Mouse (Mus musculus) intestine, embryonic 14.5 days (tissue): ENCODE results near the gene Arih2. TPM values are rescaled to one million over a fixed set of nuclear protein-coding genes. Genes with fewer than 3 reads are reported as not detected.
"Not testable (repeated sequence)": the region's sequence is repeated elsewhere in the genome, so short reads cannot be mapped to it uniquely, and the experiment has no call there.

Source experiments
- ATAC-seq: fragments of 200-750 bp; cut with Nextera tagmentation; replicated peaks from 2 replicates; pipeline ENCODE4 v1.8.0; 2017; ENCODE audit warnings: low read depth, moderate number of reproducible peaks, moderate TSS enrichment, moderate library complexity; ENCODE audit not compliant: low FRiP score, low TSS enrichment
- DNase-seq: peaks from one replicate; pipeline ENCODE4 v3.0.0-alpha.2; 2018; ENCODE audit warnings: low spot score
- H3K27ac ChIP-seq: fragments of 300-500 bp; sonication (generic); 2 replicates; pipeline ENCODE4 v1.5.1; 2014; ENCODE audit warnings: low read depth, mild to moderate bottlenecking, control low read depth
- H3K27me3 ChIP-seq: fragments of 300-500 bp; sonication (generic); replicated peaks from 2 replicates; pipeline ENCODE4 v1.6.1; 2014; ENCODE audit warnings: low read length, control low read depth; ENCODE audit not compliant: control insufficient read depth, insufficient read depth
- H3K36me3 ChIP-seq: fragments of 300-500 bp; sonication (generic); 2 replicates; pipeline ENCODE4 v1.6.1; 2014; ENCODE audit warnings: low read length, control low read depth; ENCODE audit not compliant: control insufficient read depth, insufficient read depth
- H3K4me1 ChIP-seq: fragments of 300-500 bp; sonication (generic); replicated peaks from 2 replicates; pipeline ENCODE4 v1.6.1; 2014; ENCODE audit warnings: low read length, control low read depth, mixed read lengths; ENCODE audit not compliant: control insufficient read depth, insufficient read depth
- H3K4me2 ChIP-seq: fragments of 300-500 bp; sonication (generic); 2 replicates; pipeline ENCODE4 v1.6.1; 2014; ENCODE audit warnings: low read length
- H3K4me3 ChIP-seq: fragments of 300-500 bp; sonication (generic); 2 replicates; pipeline ENCODE4 v1.5.1; 2014; ENCODE audit warnings: low read depth, low read length, control low read depth, mixed read lengths
- H3K9ac ChIP-seq: fragments of 300-500 bp; sonication (generic); 2 replicates; pipeline ENCODE4 v1.6.1; 2014; ENCODE audit warnings: mild to moderate bottlenecking, low read length
- H3K9me3 ChIP-seq: fragments of 300-500 bp; sonication (generic); 2 replicates; pipeline ENCODE4 v1.6.1; 2016; ENCODE audit warnings: low read length, control low read depth; ENCODE audit not compliant: control insufficient read depth
- WGBS: fragments of 180-500 bp; shearing (Covaris S2); extraction: QIAGEN DNeasy Blood & Tissue Kit; methylation state at CpG from one replicate; pipeline ENCODE4 v1.1.7; 2014; 5-methylcytosine and 5-hydroxymethylcytosine counted together
- polyA plus RNA-seq: library from polyadenylated mRNA; unstranded; fragments of >200 nt; fragmentation: Nextera tagmentation; extraction: Ambion mirVana; gene quantifications from 2 replicates; pipeline ENCODE4 v1.2.1, GENCODE M21; 2014

Arih2 gene
- polyA plus RNA-seq, 1 experiment from 2014 or later = 43.1 TPM

- H3K36me3 ChIP-seq = peaks cover 37% of the 10 kb centered on the region
- no peak overlapping the region for H3K9ac ChIP-seq
- no peak overlapping the region for H3K27ac ChIP-seq
- no peak overlapping the region for H3K4me2 ChIP-seq
- H3K9me3 ChIP-seq = no peaks in the 10 kb centered on the region
- no peak overlapping the region for H3K4me3 ChIP-seq
- ATAC-seq (no peak), DNase-seq (no peak)
- 87% methylated on average over 5 of the region's 5 CpGs for WGBS
- no peaks in the 10 kb centered on the region for H3K4me1 ChIP-seq
- no peaks in the 10 kb centered on the region for H3K27me3 ChIP-seq
Measured at GRCm38 (mm10) chr9:108632375-108632774, 16.8 kb downstream of the Arih2 start.

DNA sequence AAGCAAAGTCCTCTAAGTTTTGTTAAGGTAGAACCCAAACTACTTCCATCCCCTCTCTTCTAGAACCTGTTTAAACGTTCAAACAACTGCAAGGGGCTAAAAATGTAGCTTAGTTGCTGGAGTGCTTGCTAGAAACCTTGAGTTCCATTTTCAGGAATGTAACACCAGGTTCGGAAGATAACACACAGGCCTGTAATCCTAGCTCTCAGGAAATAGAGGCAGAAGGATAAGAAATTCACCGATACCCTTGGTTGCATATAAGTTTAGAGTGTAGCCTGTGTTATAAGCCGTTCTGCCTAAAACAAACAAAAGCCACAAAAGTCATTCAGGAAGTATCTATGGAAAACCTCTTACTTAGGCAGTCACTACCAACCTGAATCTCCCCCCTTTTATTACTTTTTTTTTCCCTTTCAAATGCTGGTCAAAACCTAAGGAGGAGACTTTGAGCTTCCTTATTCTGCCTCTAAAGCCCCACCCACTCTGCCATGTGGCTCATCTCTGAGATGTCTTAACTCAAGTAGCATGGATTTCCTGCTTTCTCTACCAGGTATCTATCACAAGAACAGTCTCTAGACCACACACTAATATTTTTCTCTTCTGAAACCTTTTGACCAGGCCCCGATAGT, 17.4 kb downstream of the Arih2 start:
- no peak overlapping the region for H3K4me2 ChIP-seq
- no peaks in the 10 kb centered on the region for H3K9me3 ChIP-seq
- H3K9ac ChIP-seq = no peak overlapping the region
- no peak overlapping the region for H3K27ac ChIP-seq
- ATAC-seq = no peak
- no peak for DNase-seq
- peaks cover 31% of the 10 kb centered on the region for H3K36me3 ChIP-seq
- no peaks in the 10 kb centered on the region for H3K27me3 ChIP-seq
- H3K4me3 ChIP-seq = no peak overlapping the region
- WGBS = 83% methylated on average over 5 of the region's 5 CpGs
- H3K4me1 ChIP-seq = no peaks in the 10 kb centered on the region

DNA sequence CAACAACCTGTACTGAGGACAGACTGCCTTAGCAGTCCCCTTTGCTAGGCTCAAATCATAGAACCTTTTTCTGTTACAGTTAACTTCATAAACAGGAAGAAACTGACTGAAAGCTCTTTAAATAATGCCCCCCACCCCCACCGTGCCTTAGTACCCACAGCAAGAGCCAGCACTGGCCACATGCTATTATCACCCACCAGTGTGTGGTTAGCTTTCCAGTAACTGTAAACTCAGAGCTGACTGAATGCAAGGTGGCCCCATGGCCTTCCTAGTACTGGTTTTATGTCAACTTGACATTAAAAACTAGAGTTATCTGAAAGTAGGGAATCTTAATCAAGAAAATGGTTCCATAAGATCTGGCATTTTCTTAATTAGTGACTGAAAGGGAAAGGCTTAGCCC, 18.5 kb downstream of the Arih2 start:
- Histone ChIP-seq H3K9me3 (no peaks in the 10 kb centered on the region), H3K9ac (no peak overlapping the region), H3K4me3 (no peak overlapping the region), H3K27ac (no peak overlapping the region), H3K27me3 (no peaks in the 10 kb centered on the region), H3K4me2 (no peak overlapping the region), H3K4me1 (no peaks in the 10 kb centered on the region), H3K36me3 (peaks cover 29% of the 10 kb centered on the region)
- ATAC-seq = no peak
- WGBS = 81% methylated on average over 1 of the region's 1 CpGs
- no peak for DNase-seq

GRCm38 (mm10) chr9:108628141-108628540, 21.0 kb downstream of the Arih2 start:
- Histone ChIP-seq H3K27ac (no peak overlapping the region), H3K4me1 (no peaks in the 10 kb centered on the region), H3K36me3 (peaks cover 30% of the 10 kb centered on the region), H3K4me2 (no peak overlapping the region), H3K27me3 (no peaks in the 10 kb centered on the region), H3K9me3 (no peaks in the 10 kb centered on the region), H3K9ac (no peak overlapping the region), H3K4me3 (no peak overlapping the region)
- WGBS = 82% methylated on average over 4 of the region's 4 CpGs
- DNase-seq (no peak), ATAC-seq (no peak)

DNA sequence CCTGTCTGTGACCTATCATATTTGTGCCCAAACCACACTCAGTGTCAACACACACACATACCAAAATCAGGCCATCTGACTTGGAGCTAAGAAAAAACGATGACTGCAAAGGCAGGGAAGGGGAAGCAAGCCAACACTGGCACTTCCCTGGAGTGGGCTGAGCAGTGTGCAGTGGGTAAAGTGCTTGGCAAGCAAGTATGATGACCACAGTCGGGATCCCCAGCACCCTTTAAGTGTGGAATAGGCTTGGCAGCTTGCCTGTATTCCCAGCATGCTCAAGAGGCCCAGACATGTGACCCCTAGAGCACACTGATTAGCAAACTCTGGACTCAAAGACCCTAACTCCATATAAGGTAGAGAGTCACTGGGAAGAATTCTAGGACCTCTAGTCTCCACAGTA, 22.7 kb downstream of the Arih2 start:
- H3K4me2 ChIP-seq = no peak overlapping the region
- H3K27me3 ChIP-seq = no peaks in the 10 kb centered on the region
- ATAC-seq (no peak), DNase-seq (no peak)
- H3K36me3 ChIP-seq = peaks cover 28% of the 10 kb centered on the region
- 70% methylated on average over 2 of the region's 2 CpGs for WGBS
- no peak overlapping the region for H3K4me3 ChIP-seq
- no peak overlapping the region for H3K27ac ChIP-seq
- no peaks in the 10 kb centered on the region for H3K4me1 ChIP-seq
- no peaks in the 10 kb centered on the region for H3K9me3 ChIP-seq
- H3K9ac ChIP-seq = no peak overlapping the region

- no peaks in the 10 kb centered on the region for H3K27me3 ChIP-seq
- peaks cover 73% of the 10 kb centered on the region for H3K36me3 ChIP-seq
- no peak overlapping the region for H3K9ac ChIP-seq
- ATAC-seq (no peak), DNase-seq (no peak)
- H3K27ac ChIP-seq = no peak overlapping the region
- no peaks in the 10 kb centered on the region for H3K4me1 ChIP-seq
- H3K4me2 ChIP-seq = no peak overlapping the region
- WGBS = 83% methylated on average over 1 of the region's 1 CpGs
- no peaks in the 10 kb centered on the region for H3K9me3 ChIP-seq
- H3K4me3 ChIP-seq = no peak overlapping the region
Measured at GRCm38 (mm10) chr9:108617301-108617700, 31.9 kb downstream of the Arih2 start.

- Histone ChIP-seq H3K36me3 (peaks cover 98% of the 10 kb centered on the region), H3K9ac (no peak overlapping the region), H3K4me3 (no peak overlapping the region), H3K4me1 (no peaks in the 10 kb centered on the region), H3K9me3 (no peaks in the 10 kb centered on the region), H3K27ac (no peak overlapping the region), H3K27me3 (no peaks in the 10 kb centered on the region), H3K4me2 (no peak overlapping the region)
- ATAC-seq = no peak
- 95% methylated on average over 10 of the region's 10 CpGs for WGBS
- DNase-seq = no peak
Measured at GRCm38 (mm10) chr9:108611488-108611887, 37.7 kb downstream of the Arih2 start.

- H3K4me3 ChIP-seq = no peak overlapping the region
- ATAC-seq (no peak), DNase-seq (no peak)
- no peaks in the 10 kb centered on the region for H3K4me1 ChIP-seq
- 88% methylated on average over 4 of the region's 4 CpGs for WGBS
- no peak overlapping the region for H3K4me2 ChIP-seq
- no peak overlapping the region for H3K9ac ChIP-seq
- no peaks in the 10 kb centered on the region for H3K9me3 ChIP-seq
- H3K27ac ChIP-seq = no peak overlapping the region
- peaks cover 97% of the 10 kb centered on the region for H3K36me3 ChIP-seq
- H3K27me3 ChIP-seq = no peaks in the 10 kb centered on the region
Measured at GRCm38 (mm10) chr9:108608889-108609288, 40.3 kb downstream of the Arih2 start.

- ATAC-seq, H3K27ac ChIP-seq, H3K4me3 ChIP-seq, DNase-seq, H3K9ac ChIP-seq, H3K27me3 ChIP-seq, H3K4me2 ChIP-seq, H3K4me1 ChIP-seq, H3K9me3 ChIP-seq: not testable (repeated sequence)
- H3K36me3 ChIP-seq = peaks cover 97% of the 10 kb centered on the region
- 87% methylated on average over 5 of the region's 5 CpGs for WGBS
Measured at GRCm38 (mm10) chr9:108607929-108608328, 41.3 kb downstream of the Arih2 start.
